Mouse (Mus musculus) liver, adult (tissue): ENCODE results near the gene Rnase9.

Experiments
- GATA4 ChIP-seq: IDR thresholded peaks from 2 replicates; pipeline ENCODE4 v1.6.1; 2014; ENCODE audit warnings: mild to moderate bottlenecking, low read length; ENCODE audit not compliant: insufficient replicate concordance

Gene Rnase9

DNA sequence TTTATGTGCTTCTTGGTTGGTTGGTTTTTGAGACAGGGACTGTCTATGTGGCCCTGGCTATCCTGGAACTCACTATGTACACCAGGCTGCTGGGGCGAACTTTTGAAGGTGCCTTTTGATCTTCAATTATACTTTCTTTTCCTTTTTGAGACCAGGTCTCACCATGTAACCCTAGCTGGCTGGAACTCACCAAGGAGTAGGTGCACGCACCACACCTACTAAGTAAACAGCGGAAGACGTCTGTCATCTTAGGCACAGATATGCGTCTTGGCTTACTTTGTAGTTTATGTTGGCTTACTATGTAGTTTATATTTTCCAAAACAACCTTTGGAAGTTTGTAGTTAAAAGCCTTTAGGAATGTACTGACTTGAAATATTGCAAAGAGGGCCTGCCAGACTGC, 27.3 kb upstream of the Rnase9 start:
- TF ChIP-seq GATA4: no peak

DNA sequence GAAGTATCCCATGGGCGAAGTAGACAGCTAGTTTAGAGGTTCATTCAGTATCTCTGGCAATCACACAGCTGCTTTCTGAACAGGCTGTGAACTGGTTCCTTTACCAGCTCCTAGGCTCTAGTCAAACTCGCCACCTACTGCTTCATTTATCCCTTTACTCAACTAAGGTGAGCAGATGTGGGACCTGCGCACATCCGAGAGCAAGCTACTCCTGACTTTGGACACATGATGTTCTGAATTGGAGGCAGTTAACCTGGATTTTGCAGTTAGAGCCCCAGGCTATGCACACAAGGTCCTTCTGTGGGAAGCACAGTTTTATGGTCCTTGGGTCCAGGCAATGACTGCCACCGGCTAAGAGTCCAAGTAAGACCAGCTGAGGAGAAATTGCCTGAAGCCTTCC, 19.1 kb upstream of the Rnase9 start:
- no peak for TF ChIP-seq GATA4

DNA sequence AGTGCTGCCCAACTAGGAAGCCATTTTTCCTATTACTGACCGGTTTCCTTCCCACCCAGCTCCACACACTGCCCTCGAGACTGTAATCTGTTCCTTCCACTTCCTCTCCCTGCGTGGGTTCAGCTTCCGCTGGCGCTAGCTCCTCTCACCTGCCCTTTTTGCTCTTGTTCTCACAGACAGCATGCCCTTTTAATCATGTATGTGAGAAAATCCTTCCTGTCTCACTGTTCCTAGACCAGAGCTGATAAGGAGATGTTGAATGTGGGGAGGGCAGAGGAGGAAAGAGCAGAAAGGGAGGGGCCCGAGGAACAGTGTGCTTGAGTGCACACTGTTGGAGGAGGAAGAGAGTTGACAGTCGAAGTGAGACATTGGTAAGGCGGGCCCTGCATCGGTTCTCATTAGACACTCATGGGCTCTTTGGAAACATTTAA, 15.7 kb upstream of the Rnase9 start, which contains the start of gene Rnase12:
TSS of gene Rnase12 (minus strand) at position 261 of the 431 bp plus-strand sequence.
- TF ChIP-seq GATA4: peak; percentile 78; the same call in 1 of the 2 replicates

DNA sequence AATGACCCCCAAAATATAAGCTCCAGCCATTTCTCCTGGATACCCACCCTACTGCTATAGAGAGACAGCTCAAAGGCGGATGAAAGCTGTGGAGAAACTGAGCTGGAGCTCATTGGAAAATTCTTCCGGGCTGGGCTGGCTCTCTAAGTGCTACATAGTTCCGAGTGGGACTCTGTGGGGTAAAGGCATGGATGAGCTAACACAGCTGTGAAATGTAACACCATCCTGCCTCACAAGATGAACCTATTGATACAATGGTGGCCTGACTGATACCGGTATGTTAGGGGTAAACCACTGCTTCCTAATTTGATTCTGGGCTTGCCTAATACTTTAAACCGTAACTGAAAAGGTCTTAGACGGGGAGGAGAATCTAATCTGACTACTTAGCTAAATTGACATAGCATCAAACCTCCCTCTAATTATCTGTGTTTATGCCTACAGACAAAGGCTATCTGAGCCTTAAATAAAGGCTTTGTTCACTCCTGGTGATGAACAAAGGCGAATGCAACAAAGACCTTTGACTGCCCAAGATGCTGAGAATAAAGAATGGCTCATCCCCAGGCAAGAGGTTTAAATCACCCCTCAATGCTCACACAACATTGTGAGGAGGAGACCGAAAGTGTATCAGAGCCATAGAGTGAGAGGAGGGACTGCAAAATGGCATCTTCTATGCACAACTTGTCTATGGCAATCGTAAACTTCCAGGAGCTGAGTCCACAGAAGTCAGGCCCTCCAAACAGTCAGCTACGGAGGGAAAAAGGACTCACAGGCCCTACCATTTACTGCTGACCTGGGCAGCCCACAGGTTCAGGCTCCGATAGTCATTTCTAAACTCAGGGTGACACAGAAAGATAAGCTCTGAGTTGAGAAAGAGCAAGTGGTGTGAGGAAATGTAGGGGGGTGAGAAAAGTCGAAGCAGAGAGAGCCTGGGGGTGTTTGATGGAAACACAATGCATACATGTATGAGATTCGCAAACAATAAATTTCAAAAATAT, 12.9 kb upstream of the Rnase9 start:
- TF ChIP-seq GATA4: no peak

DNA sequence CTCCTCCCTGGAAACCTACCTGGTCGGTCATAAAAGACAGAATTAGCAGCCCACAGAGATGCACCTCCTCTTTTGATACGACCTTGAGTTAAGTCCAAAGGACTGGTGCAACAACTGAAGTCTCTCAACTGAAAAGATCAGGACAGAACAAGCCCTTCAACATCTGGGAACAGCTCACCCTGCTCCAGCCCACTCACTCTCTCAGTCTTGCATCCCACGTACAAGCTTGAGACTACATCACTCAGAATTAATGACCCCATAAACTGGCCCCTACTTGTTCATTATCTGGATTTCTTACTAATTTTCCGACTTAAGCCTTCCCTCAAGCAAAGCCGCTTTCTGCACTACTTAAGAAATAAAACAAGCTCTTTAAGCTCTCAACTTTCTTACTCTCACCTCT, 11.5 kb upstream of the Rnase9 start:
- TF ChIP-seq GATA4: no peak

DNA sequence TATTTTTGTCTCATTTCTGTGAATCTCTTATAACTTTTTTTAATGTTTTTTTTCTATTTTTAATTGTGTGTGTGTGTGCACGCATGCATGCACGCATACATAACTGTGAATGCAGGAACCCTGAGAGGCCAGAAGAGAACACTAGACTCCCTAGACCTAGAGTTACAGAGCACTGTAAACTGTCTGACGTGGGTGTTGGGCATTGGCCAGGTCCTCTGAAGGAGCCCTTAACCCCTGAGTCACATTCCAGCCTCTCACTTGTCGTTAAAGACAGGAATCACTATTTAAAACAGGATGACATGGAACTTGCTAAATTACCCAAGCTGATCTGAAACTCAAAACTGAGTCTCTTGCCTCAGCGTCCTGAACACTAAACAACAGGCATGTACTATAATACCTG, 10.3 kb upstream of the Rnase9 start:
- TF ChIP-seq GATA4: no peak

DNA sequence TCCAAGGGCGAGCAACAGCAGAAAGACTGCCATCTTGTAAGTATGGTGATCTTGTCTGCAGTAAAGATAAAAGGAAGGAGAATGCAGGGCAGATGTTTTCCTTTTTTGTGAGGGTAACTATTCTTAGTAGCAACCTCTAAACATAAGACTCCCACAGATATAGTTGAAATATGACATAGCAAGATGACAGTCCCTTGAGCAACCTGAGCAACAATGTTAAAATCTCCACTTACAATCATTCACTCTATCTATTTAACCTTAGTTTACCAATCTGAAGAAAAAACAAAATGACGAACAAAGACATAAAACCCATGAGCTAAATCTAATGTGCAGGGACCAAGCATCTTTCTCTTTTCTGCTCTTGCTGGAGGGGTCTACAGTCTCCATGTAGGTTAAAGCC, 8.4 kb upstream of the Rnase9 start, which contains the start of gene Rnase11:
TSS of gene Rnase11 (minus strand) at position 101 of the 400 bp plus-strand sequence.
- TF ChIP-seq GATA4: no peak

DNA sequence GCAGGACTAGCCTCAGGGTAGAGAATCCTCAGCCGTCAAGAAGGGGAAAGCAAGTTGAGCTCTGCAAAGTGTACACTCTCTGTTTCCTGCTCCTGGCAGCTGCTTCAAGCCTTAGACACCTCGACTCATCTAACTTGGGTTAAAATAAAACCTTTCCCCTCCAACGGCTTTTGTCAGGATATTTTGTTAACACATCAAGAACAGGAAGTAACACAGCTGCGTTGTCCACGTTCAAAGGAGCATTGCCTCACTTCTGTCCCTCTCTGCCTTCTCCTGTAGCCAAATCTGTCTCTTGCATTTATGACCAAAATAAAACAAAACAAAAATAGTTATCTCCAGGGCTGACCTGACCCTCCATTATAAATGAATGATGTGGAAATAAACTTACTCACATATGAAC, 6.2 kb upstream of the Rnase9 start:
- TF ChIP-seq GATA4: no peak

DNA sequence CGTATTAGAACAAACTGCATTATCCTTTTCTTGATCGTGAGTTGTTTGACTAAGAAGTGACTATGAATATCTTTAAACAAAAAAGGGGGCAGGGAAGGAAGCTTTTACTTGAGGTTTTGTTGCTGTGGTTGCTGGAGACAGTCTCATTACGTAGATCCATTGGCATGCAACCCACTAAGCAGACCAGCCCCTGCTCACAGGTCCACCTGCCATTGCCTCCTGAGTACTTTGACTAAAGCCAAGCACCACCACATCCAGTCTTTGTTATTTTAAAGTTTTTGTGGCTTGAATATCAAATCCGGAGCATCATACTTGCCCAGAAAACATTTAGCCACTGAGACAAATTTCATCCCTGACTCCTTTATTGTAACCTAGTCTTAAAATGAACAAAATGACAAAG, 5.5 kb downstream of the Rnase9 start:
- no peak for TF ChIP-seq GATA4

DNA sequence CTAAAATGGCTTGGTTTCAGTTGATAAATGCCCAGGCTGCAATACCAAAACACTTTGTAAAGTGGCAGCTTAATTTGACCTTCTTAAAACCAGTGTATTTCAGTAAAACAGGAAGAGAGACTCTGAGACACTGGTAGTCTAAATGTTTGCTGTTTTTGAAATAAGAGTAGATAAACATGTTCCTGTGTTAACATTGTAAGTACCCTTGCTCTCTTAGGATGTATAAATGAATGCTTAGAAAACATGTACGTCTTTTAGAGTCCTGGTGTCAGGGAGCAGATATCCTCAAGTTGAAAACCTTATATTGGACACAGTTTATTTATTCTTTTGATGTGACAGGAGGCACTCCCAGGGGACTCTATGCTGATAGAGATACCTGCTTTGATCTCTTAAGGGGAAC, 6.5 kb downstream of the Rnase9 start:
- no peak for TF ChIP-seq GATA4

DNA sequence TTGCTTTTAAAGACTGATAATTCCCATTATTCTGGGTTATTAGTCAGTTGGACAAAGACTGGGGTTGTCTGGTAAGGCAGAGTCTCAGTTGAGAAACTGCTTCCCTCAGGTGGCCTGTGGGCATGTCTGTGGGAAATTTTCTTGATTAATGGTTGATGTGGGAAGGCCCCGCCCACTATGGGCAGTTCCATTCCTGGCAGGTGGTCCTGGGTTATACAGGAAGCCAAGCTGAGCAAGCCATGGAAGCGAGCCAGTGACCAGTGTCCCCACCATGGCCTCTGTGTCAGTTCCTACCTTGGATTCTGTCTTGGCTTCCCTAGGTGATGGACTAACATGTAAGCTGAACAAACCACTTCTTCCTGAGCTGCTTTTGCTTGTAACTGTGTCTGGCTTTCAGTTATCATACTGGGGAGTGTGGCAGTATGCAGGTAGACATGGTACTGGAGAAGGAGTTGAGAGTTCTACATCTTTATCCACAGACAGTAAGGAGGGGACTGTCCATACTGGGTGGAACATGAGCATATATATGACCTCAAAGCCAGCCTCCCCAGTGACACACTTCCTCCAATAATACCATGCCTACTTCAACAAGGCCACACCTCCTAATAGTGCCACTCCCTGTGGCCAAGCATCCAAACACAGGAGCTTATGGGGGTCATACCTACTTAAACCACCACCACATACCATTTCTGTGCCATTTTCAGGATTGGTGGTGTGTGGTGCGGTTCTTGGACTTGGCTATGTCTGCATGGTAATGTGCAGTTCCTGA, 14.1 kb downstream of the Rnase9 start:
- no peak for TF ChIP-seq GATA4

DNA sequence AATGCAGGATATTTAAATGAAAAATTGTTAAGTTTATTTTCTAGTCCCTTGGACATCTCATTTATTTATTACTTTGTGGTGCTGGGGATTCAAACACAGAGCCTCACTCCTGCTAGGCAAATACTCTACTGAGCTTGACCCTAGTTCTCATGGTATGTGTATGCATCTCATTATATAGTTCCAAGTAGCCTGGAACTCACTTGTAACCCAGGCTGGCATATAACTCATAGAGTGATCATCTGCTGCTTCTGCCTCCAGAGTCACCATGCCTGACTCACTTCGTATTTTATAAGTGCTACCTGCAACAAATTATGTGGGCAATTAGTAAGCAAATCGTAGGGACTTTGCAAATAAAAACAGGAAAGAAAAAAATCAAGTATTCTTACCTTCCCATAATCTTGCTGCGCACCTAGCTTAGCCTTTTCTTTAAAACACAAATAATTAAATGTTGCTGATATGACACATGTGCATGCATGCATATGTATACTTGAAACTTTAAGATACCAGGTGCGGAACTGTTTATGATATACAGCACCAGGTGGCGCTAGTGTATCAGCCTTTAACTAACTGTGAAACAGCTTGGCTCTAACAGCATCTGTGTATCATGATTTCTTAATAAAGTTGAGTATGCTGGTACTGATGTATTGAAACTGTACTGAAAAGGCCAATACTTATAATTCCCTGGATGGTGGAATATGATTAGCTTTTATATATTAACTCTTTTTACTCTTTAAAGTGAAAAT, 15.1 kb downstream of the Rnase9 start:
- TF ChIP-seq GATA4: no peak

DNA sequence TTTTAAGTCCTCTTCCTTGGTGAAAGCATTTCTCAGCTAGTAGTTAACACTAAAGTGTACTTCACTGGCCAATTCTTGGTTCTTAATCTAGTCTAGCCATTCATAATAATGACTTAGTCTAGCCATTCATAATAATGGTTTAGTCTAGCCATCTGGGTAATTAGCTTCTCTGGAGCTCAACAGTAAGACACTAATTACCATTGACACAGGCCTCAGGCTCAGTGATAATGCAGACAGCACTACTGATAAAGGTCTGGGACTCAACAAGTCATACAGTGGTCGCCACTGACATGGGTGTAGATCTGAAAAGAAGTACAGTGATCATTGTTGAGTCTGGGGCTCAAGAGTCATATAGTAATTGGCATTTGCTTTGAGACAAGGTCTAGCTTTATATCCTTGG, 16.8 kb downstream of the Rnase9 start:
- no peak for TF ChIP-seq GATA4

DNA sequence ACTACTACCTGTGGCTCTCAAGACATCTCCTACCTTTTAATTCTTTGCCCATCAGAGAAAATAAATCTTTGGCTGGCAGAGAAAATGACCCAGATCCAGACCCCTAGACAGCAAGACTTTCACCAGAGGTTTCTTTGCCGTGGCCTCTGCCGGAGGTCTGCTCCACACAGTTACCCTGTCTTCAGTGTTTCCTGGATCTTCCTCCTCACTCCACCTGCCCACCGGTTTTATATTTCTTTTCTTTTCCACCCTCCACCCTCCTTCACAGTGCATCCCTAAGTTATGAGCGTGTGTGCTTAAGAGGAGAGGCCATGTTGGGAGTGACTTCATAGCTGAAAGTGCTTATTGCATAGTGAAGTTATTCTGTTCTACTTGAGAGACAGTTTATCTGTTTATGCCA, 18.2 kb downstream of the Rnase9 start:
- no peak for TF ChIP-seq GATA4

DNA sequence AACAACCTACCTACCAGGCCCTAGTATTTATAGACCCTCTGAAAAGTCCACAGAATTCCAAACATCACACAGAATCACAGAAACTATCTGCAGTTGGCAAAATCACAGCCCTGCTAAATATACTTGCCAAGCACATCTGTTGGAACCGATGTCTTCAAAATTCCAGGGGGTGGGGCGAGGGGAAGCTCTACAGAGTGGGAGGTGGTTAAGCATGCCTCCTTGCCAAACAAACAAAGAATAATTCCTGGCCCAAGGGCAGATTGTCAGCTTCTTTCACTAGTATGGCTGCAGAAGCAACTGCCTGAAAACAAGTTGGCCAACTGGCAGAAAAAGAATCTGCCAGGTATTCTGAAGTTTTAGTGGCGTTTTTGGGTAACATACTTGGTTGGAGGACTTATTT, 24.4 kb downstream of the Rnase9 start:
- no peak for TF ChIP-seq GATA4
